Mouse (Mus musculus): ENCODE measurements around the gene Psmd1. TPM values are rescaled to one million over a fixed set of nuclear protein-coding genes. Genes with fewer than 3 reads are reported as not detected.
"Not testable (repeated sequence)": the region's sequence is repeated elsewhere in the genome, so short reads cannot be mapped to it uniquely, and the experiment has no call there.

The Psmd1 gene
- 100 to 1,000 TPM; 111 to 140 TPM for total RNA-seq (2021)
- long read RNA-seq, experiment 1, transcript Psmd1-201 (25 exons, 3,112 nt): major isoform, 185 of 227 reads
- long read RNA-seq, experiment 1, partial matches to known transcripts: 32 of 227 reads
- long read RNA-seq, experiment 1, other reads (novel, unspliced or antisense): 9 of 227 reads
- long read RNA-seq, experiment 2, transcript Psmd1-201 (25 exons, 3,112 nt): major isoform, 209 of 252 reads
- long read RNA-seq, experiment 2, partial matches to known transcripts: 39 of 252 reads
- long read RNA-seq, experiment 2, other reads (novel, unspliced or antisense): 3 of 252 reads

DNA sequence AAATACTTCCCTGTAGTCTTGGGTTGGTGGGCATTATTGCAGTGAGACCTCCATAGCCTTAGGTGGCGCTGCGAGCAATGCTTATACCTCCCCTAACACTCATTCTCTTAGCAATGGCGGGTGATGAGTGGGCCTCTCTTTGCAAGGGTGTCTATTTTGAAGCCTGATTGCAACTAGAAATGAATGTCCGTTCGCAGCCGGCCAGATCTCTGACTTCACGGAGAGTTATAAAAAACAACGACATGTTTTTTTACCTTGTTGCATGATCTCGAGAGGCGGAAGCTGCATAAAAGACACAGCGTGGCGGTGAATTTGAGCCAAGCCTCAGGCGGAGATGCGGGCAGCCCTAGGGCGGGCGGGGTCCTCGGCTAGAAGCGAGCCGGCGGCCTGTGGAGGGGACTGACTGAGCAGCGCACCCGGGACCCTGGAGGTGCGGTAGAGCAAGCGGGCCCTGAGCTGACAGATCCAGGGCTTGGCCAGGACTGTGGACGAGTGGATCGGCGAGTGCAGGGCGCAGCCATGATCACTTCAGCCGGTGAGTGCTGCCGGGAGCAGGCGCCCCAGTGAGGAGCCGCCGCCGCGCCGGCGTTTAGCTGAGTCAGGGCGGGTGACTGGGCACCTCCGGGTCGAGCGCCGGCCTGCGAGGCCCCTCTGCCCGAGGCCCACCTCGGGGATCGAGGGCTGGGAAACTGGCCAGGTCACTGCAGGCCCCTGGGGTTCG is at the start of gene Psmd1:
Gene Psmd1 (plus strand): TSS at position 117 of the 721 bp plus-strand sequence.
- TF ChIP-seq CTCF (IDR thresholded peaks at IDR 0.05): peak; percentile 93
- DNase-seq: peak; percentile 90
- intact Hi-C loops (cut with DNase I): loop anchor here (5.0 kb wide), 1 partner anchor 88 kb away; the partner anchor contains the start of gene Armc9
- Histone ChIP-seq H3K27ac (peak within 1 kb of the TSS; percentile 98), H3K4me3 (peak within 1 kb of the TSS; percentile 92)

DNA sequence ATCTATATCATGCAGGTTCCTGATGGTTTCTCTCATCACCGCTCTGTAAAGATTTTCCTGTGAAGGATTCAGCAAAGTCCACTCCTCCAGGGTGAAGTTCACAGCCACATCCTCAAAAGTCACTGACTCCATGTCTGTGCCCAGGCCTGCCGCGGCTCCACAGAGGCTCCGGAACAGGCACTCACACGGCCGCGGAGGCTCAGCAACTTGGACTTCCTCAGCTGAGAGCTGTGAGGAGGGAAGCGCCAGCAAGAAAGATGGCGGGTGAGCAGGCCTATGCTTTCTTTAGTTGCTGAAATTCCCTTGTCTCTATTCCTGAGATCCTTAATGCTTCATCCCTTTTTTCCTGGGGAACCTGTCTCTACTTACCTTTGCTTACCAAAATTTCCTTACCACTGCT is 48.4 kb upstream of the Psmd1 start:
- DNase-seq; H3K27ac ChIP-seq; intact Hi-C loops (cut with DNase I): not testable (repeated sequence)

DNA sequence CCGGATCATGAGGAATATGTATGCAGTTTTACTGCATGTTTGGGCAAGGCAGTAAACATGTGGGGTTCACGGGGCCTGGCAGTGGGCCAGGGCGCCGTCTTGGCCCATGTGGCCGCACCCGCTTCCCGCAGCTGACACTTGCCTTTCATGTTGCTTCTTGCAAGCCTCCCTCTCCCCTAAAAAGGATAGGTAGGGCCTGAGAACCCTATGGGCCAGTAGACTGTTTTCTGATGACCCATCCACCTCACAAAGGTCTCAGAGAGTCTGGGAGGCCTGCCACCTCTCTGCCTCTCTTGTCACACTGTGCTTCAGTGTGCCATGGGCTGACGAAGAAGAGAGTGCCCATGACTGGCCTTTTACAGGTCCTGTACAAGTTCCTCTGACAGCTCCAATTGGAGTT is 47.7 kb upstream of the Psmd1 start, which contains the start of gene Spata3:
Gene Spata3 (plus strand): TSS at position 301 of the 400 bp plus-strand sequence.
- H3K27ac ChIP-seq: no peak within 1 kb of the TSS
- DNase-seq: no peak
- H3K4me3 ChIP-seq: no peak within 1 kb of the TSS
- intact Hi-C loops (cut with DNase I): no loop called here
- no peak for TF ChIP-seq CTCF (IDR thresholded peaks at IDR 0.05)

More for the DNA sequence above, 48.4 kb upstream of the Psmd1 start:
- not testable (repeated sequence) for H3K4me3 ChIP-seq

DNA sequence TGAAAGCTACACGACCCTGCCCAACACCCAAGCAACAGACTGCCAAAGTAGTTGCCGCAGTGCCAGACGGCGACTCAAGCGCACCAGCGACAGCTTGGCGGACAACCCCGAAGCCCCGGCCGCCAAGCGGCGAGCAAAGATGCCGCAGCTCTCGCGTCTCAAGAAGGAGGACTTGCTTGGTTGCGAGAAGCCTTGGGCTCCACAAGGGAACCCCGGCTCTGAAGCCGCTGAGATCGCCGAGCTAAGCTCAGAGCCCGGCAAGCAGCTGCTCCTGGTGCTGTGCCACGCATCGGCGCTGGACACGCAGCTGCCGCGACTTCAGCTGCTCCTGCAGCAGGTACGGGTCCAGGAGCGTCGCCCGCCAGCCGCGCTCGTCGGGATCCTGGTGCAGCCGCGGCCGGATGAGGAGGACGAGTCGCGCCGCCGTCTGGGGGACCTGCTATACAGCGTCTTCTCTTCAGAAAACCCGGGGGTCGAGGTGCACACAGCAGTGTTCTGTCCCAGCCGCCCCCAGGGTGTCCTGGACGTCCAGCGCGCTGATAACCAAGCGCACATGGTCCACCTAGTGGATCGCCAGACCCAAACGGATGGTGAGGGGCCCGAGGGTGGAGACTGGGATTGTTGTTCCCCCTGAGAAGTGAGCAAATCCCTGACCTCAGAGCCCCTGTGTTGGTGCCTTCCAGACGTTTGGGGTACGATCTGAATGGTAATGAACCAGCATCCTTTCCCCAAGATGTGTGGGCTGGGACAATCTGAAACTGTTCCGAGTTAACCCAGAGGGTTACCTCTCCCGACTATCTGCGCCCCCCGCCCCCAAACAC is 45.7 kb upstream of the Psmd1 start:
- TF ChIP-seq CTCF (IDR thresholded peaks at IDR 0.05): peak; percentile 34; the same call in 1 of the 2 replicates
- Histone ChIP-seq H3K27ac (no peak overlapping the region), H3K4me3 (peak overlapping the region; percentile 71)
- DNase-seq: peak; percentile 49
- intact Hi-C loops (cut with DNase I): no loop called here

DNA sequence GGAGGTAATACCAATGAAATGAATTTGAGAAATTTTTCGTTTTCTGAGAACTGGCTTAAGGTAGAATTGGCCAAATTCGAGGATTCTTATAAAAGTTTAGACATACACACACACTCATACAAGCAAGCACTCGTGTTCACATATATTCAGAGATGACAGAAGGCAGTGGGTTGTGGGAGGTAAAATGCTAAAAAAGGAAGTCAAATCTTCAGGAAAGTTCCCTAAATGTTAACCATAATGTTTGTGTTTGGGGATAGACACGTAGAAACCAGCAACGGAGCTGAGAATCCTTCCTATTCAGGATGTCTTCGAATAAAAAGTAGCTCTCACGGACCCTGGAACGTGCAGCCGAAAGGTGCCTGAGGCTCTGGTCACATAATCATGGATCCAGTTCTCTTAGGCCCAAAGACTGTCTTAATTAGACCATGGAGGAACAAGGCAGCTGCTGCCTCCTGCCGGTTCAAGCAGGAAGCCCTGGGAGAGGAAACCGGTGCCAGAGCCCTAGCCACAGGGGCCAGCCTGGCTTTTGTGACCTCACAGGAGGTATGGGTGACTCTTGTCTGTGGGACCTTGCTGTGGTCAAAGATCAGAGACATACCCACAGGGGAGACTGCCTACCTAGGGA is 42.7 kb upstream of the Psmd1 start:
- no peak for DNase-seq
- no peak; the same call in 1 of the 2 replicates for TF ChIP-seq CTCF (IDR thresholded peaks at IDR 0.05)
- intact Hi-C loops (cut with DNase I): no loop called here
- Histone ChIP-seq H3K4me3 (no peak overlapping the region), H3K27ac (no peak overlapping the region)

DNA sequence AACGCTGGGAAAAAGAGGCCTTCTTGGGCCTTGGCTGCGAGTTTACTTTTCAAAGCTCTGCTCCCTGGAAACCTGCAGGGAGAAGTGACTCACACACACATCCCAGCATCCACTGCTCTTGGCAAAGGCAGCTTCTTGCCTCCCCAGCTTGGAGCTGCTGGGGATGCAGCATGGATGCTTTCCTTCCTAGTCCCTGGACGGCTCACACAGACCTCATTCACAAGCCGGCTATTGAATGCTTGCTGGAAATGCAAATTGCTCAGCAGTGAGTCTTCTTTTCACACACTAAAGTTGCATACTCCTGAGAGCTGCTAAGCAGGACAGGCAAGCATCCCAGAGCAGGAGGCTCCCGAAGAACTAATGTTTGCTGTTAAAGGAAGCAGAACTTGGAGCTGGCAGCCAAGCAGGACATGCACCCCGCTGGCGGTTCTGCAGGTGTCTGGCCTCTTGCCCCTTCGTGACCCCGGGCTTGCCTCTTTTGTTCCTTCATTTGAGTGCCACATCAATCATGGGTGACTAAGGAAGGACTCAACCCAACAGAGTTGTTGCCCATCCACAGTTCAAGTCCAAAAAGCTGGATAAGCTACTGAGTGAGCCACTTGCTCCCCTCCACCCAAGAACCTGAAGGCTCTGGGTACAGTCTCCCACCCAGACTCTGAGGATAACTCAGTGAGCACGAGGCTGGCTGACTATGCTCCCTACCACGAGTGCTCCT is 31.8 kb upstream of the Psmd1 start:
- H3K27ac ChIP-seq: no peak overlapping the region
- TF ChIP-seq CTCF (IDR thresholded peaks at IDR 0.05): no peak
- no peak for DNase-seq
- H3K4me3 ChIP-seq: no peak overlapping the region
- intact Hi-C loops (cut with DNase I): no loop called here

DNA sequence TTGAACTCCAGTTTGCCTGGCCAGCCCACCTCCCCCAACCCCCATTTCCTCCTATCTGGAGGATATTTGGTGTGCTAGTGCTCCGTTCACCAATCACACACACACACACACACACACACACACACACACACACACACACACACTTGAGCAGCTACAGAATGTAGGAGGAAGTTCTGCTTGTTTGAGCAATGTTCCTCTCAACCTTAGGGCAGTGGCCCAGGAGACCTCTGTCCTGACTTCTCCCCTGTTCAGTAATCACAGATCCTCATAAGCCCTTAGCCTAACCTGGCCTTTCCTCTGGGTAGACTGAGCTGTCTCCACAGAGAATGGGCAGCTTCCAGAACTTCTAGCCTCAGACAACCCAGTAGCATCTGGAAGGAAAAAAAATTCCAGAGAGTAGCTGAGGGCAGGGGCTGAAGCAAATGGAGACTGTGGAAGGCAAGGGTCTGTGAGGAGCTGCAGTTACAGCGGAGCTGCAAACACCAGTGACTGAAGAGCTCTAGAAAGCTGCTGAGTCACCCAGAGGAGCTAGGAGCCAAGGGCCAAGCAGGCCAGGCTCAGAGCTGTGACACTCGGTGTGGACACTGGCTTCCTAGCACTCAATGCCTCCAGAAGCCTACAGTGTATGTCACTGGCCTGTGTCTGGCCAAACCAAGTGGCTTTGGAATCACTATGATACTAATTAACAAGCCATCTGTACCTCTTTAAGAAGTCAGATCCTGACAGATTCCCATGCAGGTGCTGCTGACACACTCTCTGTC is 25.8 kb upstream of the Psmd1 start:
- no peak for TF ChIP-seq CTCF (IDR thresholded peaks at IDR 0.05)
- Histone ChIP-seq H3K27ac (peak overlapping the region; percentile 83), H3K4me3 (no peak overlapping the region)
- intact Hi-C loops (cut with DNase I): no loop called here
- peak; percentile 67 for DNase-seq

DNA sequence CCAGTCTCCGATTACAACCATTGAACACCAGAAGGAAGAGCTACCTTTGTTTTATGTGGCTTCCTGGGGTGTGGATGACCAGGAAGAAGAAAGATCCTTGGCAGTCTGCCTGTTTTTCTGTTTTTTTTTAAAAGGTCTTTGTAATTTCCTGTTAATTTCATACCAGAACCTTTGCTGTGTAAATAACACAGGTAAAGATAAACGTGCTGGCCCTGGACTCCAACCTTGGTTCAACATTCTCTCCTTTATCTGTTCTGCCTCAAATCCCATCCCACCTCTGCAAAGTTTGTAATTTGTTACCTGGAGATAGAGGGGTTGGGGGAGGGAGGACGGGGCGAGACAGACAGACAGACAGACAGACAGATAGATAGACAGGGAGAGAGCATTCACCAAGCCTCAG is 24.1 kb upstream of the Psmd1 start:
- intact Hi-C loops (cut with DNase I): no loop called here

DNA sequence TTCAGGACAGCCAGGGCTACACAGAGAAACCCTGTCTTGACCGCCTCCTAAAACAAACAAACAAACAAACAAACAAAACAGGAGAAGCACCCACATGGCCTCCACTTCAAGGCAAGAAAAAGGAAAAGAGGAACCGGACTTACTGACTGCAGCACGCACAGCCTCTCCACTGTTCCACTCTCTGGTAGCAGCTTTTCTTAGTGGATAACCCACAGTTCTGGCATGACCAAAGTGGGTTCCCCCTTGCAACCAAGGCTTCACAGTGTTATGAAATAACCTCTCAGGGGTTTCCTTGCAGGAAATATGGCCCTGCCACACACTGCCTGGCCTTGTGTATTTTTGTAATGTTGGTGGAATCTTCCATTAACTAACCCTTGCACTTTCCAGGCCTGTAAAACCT is 23.4 kb upstream of the Psmd1 start:
- Histone ChIP-seq H3K4me3 (no peak overlapping the region), H3K27ac (no peak overlapping the region)
- no peak for DNase-seq
- TF ChIP-seq CTCF (IDR thresholded peaks at IDR 0.05): no peak
- intact Hi-C loops (cut with DNase I): no loop called here

More for the DNA sequence above, 24.1 kb upstream of the Psmd1 start:
- H3K4me3 ChIP-seq: no peak overlapping the region
- TF ChIP-seq CTCF (IDR thresholded peaks at IDR 0.05): no peak
- no peak for DNase-seq
- no peak overlapping the region for H3K27ac ChIP-seq

DNA sequence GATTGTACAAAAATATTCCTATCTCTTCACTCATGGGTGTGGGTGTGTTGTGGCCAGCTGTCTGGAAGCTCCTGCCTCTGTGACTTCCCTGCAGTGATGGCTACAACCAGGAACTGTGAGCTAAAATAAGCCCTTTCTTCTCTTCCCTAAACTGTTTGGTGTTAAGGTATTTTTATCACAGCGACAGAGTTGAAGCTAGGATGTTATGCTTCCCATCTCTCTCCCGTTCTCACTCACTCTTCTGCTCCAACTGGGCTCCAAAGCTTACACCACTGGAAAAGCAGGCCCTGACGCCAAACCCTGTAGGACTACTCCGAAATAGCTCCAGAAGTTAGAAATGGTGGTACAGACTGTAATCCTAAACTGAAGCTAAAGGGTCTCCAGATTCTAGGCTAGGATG is 19.1 kb upstream of the Psmd1 start:
- no peak overlapping the region for H3K27ac ChIP-seq
- intact Hi-C loops (cut with DNase I): no loop called here
- TF ChIP-seq CTCF (IDR thresholded peaks at IDR 0.05): no peak
- H3K4me3 ChIP-seq: no peak overlapping the region
- no peak for DNase-seq

Data from gastrocnemius, adult 2 months (tissue).